Mouse (Mus musculus): ENCODE data around the gene Gm21987. TPM values are rescaled to one million over a fixed set of nuclear protein-coding genes. Genes with fewer than 3 reads are reported as not detected.

Gm21987 gene
- polyA plus RNA-seq, 1 experiment from 2014 or later, result not detected

- Histone ChIP-seq H3K4me2 (no peak overlapping the region), H3K4me3 (no peak overlapping the region), H3K4me1 (replicated peaks) (no peaks in the 10 kb centered on the region), H3K27ac (no peak overlapping the region), H3K27me3 (no peaks in the 10 kb centered on the region), H3K9ac (no peak overlapping the region), H3K9me3 (no peaks in the 10 kb centered on the region), H3K36me3 (no peaks in the 10 kb centered on the region)
- no peak for ATAC-seq (ENCODE audit: low FRiP score)
- WGBS, result 83% methylated on average over 8 of the region's 8 CpGs
These were observed 42.5 kb downstream of the Gm21987 start for GRCm38 (mm10) chr16:38389284-38389893.

- Histone ChIP-seq H3K9ac (no peak overlapping the region), H3K27me3 (no peaks in the 10 kb centered on the region), H3K4me2 (no peak overlapping the region), H3K27ac (no peak overlapping the region), H3K36me3 (no peaks in the 10 kb centered on the region), H3K4me3 (no peak overlapping the region), H3K4me1 (replicated peaks) (no peaks in the 10 kb centered on the region), H3K9me3 (no peaks in the 10 kb centered on the region)
- ATAC-seq (ENCODE audit: low FRiP score), result no peak
- 87% methylated on average over 7 of the region's 7 CpGs for WGBS
These were observed 43.5 kb downstream of the Gm21987 start for GRCm38 (mm10) chr16:38390322-38390721.

- WGBS, result 80% methylated on average over 23 of the region's 23 CpGs
- H3K4me2 ChIP-seq, result no peak overlapping the region
- no peaks in the 10 kb centered on the region for H3K4me1 ChIP-seq (replicated peaks)
- no peaks in the 10 kb centered on the region for H3K36me3 ChIP-seq
- no peak overlapping the region for H3K9ac ChIP-seq
- no peak overlapping the region for H3K4me3 ChIP-seq
- ATAC-seq (ENCODE audit: low FRiP score), result no peak
- H3K9me3 ChIP-seq, result no peaks in the 10 kb centered on the region
- no peaks in the 10 kb centered on the region for H3K27me3 ChIP-seq
- H3K27ac ChIP-seq, result no peak overlapping the region
These were observed 45.5 kb downstream of the Gm21987 start for GRCm38 (mm10) chr16:38392126-38392894.

- no peaks in the 10 kb centered on the region for H3K36me3 ChIP-seq
- no peaks in the 10 kb centered on the region for H3K9me3 ChIP-seq
- no peak overlapping the region for H3K27ac ChIP-seq
- no peak overlapping the region for H3K4me3 ChIP-seq
- WGBS, result 90% methylated on average over 8 of the region's 8 CpGs
- H3K4me2 ChIP-seq, result no peak overlapping the region
- H3K27me3 ChIP-seq, result no peaks in the 10 kb centered on the region
- no peak overlapping the region for H3K9ac ChIP-seq
- peaks cover 2% of the 10 kb centered on the region for H3K4me1 ChIP-seq (replicated peaks)
- no peak for ATAC-seq (ENCODE audit: low FRiP score)
These were observed 47.4 kb downstream of the Gm21987 start for GRCm38 (mm10) chr16:38394191-38394618.

GRCm38 (mm10) chr16:38395060-38395730, 48.4 kb downstream of the Gm21987 start:
- Histone ChIP-seq H3K4me2 (no peak overlapping the region), H3K27me3 (no peaks in the 10 kb centered on the region)
- ATAC-seq (ENCODE audit: low FRiP score), result no peak

GRCm38 (mm10) chr16:38396155-38396554, 49.3 kb downstream of the Gm21987 start:
- Histone ChIP-seq H3K4me3 (no peak overlapping the region), H3K9ac (no peak overlapping the region), H3K4me1 (replicated peaks) (peaks cover 13% of the 10 kb centered on the region), H3K4me2 (no peak overlapping the region), H3K36me3 (no peaks in the 10 kb centered on the region), H3K27me3 (no peaks in the 10 kb centered on the region), H3K27ac (no peak overlapping the region), H3K9me3 (no peaks in the 10 kb centered on the region)
- no peak for ATAC-seq (ENCODE audit: low FRiP score)
- 77% methylated on average over 13 of the region's 13 CpGs for WGBS

More at GRCm38 (mm10) chr16:38395060-38395730, 48.4 kb downstream of the Gm21987 start:
- Histone ChIP-seq H3K27ac (no peak overlapping the region), H3K9ac (no peak overlapping the region), H3K4me3 (no peak overlapping the region), H3K36me3 (no peaks in the 10 kb centered on the region), H3K4me1 (replicated peaks) (peaks cover 12% of the 10 kb centered on the region), H3K9me3 (no peaks in the 10 kb centered on the region)
- WGBS, result 77% methylated on average over 6 of the region's 6 CpGs

GRCm38 (mm10) chr16:38398266-38398665, 51.4 kb downstream of the Gm21987 start:
- Histone ChIP-seq H3K4me3 (no peak overlapping the region), H3K9me3 (no peaks in the 10 kb centered on the region), H3K36me3 (no peaks in the 10 kb centered on the region), H3K9ac (no peak overlapping the region), H3K4me1 (replicated peaks) (peaks cover 13% of the 10 kb centered on the region), H3K4me2 (no peak overlapping the region), H3K27me3 (no peaks in the 10 kb centered on the region), H3K27ac (no peak overlapping the region)
- ATAC-seq (ENCODE audit: low FRiP score), result no peak
- 91% methylated on average over 6 of the region's 6 CpGs for WGBS

GRCm38 (mm10) chr16:38399076-38399475, 52.2 kb downstream of the Gm21987 start:
- WGBS, result 72% methylated on average over 3 of the region's 3 CpGs
- no peaks in the 10 kb centered on the region for H3K9me3 ChIP-seq
- H3K4me1 ChIP-seq (replicated peaks), result peaks cover 13% of the 10 kb centered on the region
- no peaks in the 10 kb centered on the region for H3K27me3 ChIP-seq
- peak overlapping the region; percentile 61 for H3K4me2 ChIP-seq
- H3K4me3 ChIP-seq, result no peak overlapping the region
- H3K9ac ChIP-seq, result peak overlapping the region; percentile 68
- H3K27ac ChIP-seq, result peak overlapping the region; percentile 86
- no peak for ATAC-seq (ENCODE audit: low FRiP score)
- no peaks in the 10 kb centered on the region for H3K36me3 ChIP-seq

GRCm38 (mm10) chr16:38399531-38400231, 52.8 kb downstream of the Gm21987 start:
- H3K4me1 ChIP-seq (replicated peaks), result peaks cover 13% of the 10 kb centered on the region
- peak overlapping the region; percentile 28 for H3K4me3 ChIP-seq
- no peaks in the 10 kb centered on the region for H3K9me3 ChIP-seq
- no peaks in the 10 kb centered on the region for H3K36me3 ChIP-seq
- H3K9ac ChIP-seq, result peak overlapping the region; percentile 68
- H3K27me3 ChIP-seq, result no peaks in the 10 kb centered on the region
- ATAC-seq (ENCODE audit: low FRiP score), result peak; percentile 94
- peak overlapping the region; percentile 86 for H3K27ac ChIP-seq
- 12% methylated on average over 17 of the region's 17 CpGs for WGBS
- H3K4me2 ChIP-seq, result peak overlapping the region; percentile 61

GRCm38 (mm10) chr16:38400311-38400960, 53.6 kb downstream of the Gm21987 start:
- Histone ChIP-seq H3K9ac (peak overlapping the region; percentile 68), H3K4me3 (peak overlapping the region; percentile 28; the same call in 1 of the 2 replicates), H3K36me3 (no peaks in the 10 kb centered on the region), H3K4me1 (replicated peaks) (peaks cover 13% of the 10 kb centered on the region), H3K27ac (peak overlapping the region; percentile 86), H3K9me3 (no peaks in the 10 kb centered on the region), H3K27me3 (no peaks in the 10 kb centered on the region), H3K4me2 (peak overlapping the region; percentile 61)
- ATAC-seq (ENCODE audit: low FRiP score), result peak; percentile 64; the same call in 1 of the 2 replicates
- WGBS, result 76% methylated on average over 9 of the region's 9 CpGs

- Histone ChIP-seq H3K4me1 (replicated peaks) (peaks cover 13% of the 10 kb centered on the region), H3K27ac (no peak overlapping the region), H3K36me3 (no peaks in the 10 kb centered on the region), H3K4me3 (no peak overlapping the region), H3K9me3 (no peaks in the 10 kb centered on the region), H3K27me3 (no peaks in the 10 kb centered on the region), H3K9ac (no peak overlapping the region), H3K4me2 (no peak overlapping the region)
- 95% methylated on average over 6 of the region's 6 CpGs for WGBS
- ATAC-seq (ENCODE audit: low FRiP score), result no peak
These were observed 54.6 kb downstream of the Gm21987 start for GRCm38 (mm10) chr16:38401468-38401867.
